Mouse (Mus musculus): ENCODE results near the gene Mllt6. TPM values are rescaled to one million over a fixed set of nuclear protein-coding genes. Genes with fewer than 3 reads are reported as not detected.
A peak's percentile ranks its signal among the peaks of the same experiment; 100 is the strongest.

The Mllt6 gene
- polyA plus RNA-seq, 1 experiment from 2014 or later: 2.6 TPM

- no peaks in the 10 kb centered on the region for H3K27me3 ChIP-seq (ENCODE audit: low read depth, poor library complexity, severe bottlenecking)
- peaks cover 51% of the 10 kb centered on the region for H3K4me1 ChIP-seq
- H3K9me3 ChIP-seq (replicated peaks): no peaks in the 10 kb centered on the region
- H3K4me3 ChIP-seq: 0 out of 2 replicates have a peak overlapping the region, but pooled peaks have one; percentile 90
- DNase-seq (ENCODE audit: low spot score): no peak
- H3K27ac ChIP-seq (replicated peaks): no peak overlapping the region
- 93% methylated on average over 4 of the region's 4 CpGs for WGBS
- peaks cover 57% of the 10 kb centered on the region for H3K36me3 ChIP-seq
These were observed 31.2 kb downstream of the Mllt6 start for GRCm38 (mm10) chr11:97694435-97694834.

- no peak for DNase-seq (ENCODE audit: low spot score)
- Histone ChIP-seq H3K4me1 (peaks cover 53% of the 10 kb centered on the region), H3K27me3 (ENCODE audit: low read depth, poor library complexity, severe bottlenecking) (no peaks in the 10 kb centered on the region), H3K36me3 (peaks cover 52% of the 10 kb centered on the region), H3K9me3 (replicated peaks) (no peaks in the 10 kb centered on the region), H3K4me3 (peak overlapping the region; percentile 90), H3K27ac (replicated peaks) (peak overlapping the region; percentile 53; the same call in 1 of the 2 replicates)
- WGBS: 66% methylated on average over 17 of the region's 17 CpGs
These were observed 31.9 kb downstream of the Mllt6 start for GRCm38 (mm10) chr11:97694921-97695711.

- Histone ChIP-seq H3K4me1 (peaks cover 58% of the 10 kb centered on the region), H3K9me3 (replicated peaks) (no peaks in the 10 kb centered on the region), H3K4me3 (peak overlapping the region; percentile 90), H3K27ac (replicated peaks) (peak overlapping the region; percentile 53; the same call in 1 of the 2 replicates), H3K36me3 (peaks cover 45% of the 10 kb centered on the region), H3K27me3 (ENCODE audit: low read depth, poor library complexity, severe bottlenecking) (no peaks in the 10 kb centered on the region)
- DNase-seq (ENCODE audit: low spot score): no peak
- 31% methylated on average over 9 of the region's 9 CpGs for WGBS
These were observed 32.6 kb downstream of the Mllt6 start for GRCm38 (mm10) chr11:97695712-97696401.

- 0 out of 2 replicates have a peak, but pooled peaks cover 5% of the 10 kb centered on the region for H3K27me3 ChIP-seq (ENCODE audit: low read depth, poor library complexity, severe bottlenecking)
- no peaks in the 10 kb centered on the region for H3K9me3 ChIP-seq (replicated peaks)
- peaks cover 66% of the 10 kb centered on the region for H3K4me1 ChIP-seq
- peaks cover 36% of the 10 kb centered on the region for H3K36me3 ChIP-seq
- DNase-seq (ENCODE audit: low spot score): no peak
- H3K27ac ChIP-seq (replicated peaks): no peak overlapping the region
- H3K4me3 ChIP-seq: peak overlapping the region; percentile 90
- 77% methylated on average over 8 of the region's 8 CpGs for WGBS
These were observed 33.5 kb downstream of the Mllt6 start for GRCm38 (mm10) chr11:97696669-97697068.

- 66% methylated on average over 11 of the region's 11 CpGs for WGBS
These were observed 34.1 kb downstream of the Mllt6 start for GRCm38 (mm10) chr11:97697199-97697890.

GRCm38 (mm10) chr11:97697891-97698529, 34.8 kb downstream of the Mllt6 start:
- Histone ChIP-seq H3K27me3 (ENCODE audit: low read depth, poor library complexity, severe bottlenecking) (0 out of 2 replicates have a peak, but pooled peaks cover 7% of the 10 kb centered on the region), H3K4me1 (peaks cover 72% of the 10 kb centered on the region), H3K27ac (replicated peaks) (peak overlapping the region; percentile 99), H3K36me3 (peaks cover 23% of the 10 kb centered on the region), H3K4me3 (peak overlapping the region; percentile 90), H3K9me3 (replicated peaks) (no peaks in the 10 kb centered on the region)
- 3% methylated on average over 14 of the region's 14 CpGs for WGBS
- peak; percentile 55 for DNase-seq (ENCODE audit: low spot score)

More at GRCm38 (mm10) chr11:97697199-97697890, 34.1 kb downstream of the Mllt6 start:
- 0 out of 2 replicates have a peak, but pooled peaks cover 7% of the 10 kb centered on the region for H3K27me3 ChIP-seq (ENCODE audit: low read depth, poor library complexity, severe bottlenecking)
- peaks cover 30% of the 10 kb centered on the region for H3K36me3 ChIP-seq
- peak overlapping the region; percentile 99 for H3K27ac ChIP-seq (replicated peaks)
- H3K9me3 ChIP-seq (replicated peaks): no peaks in the 10 kb centered on the region
- no peak for DNase-seq (ENCODE audit: low spot score)
- peak overlapping the region; percentile 90 for H3K4me3 ChIP-seq
- peaks cover 72% of the 10 kb centered on the region for H3K4me1 ChIP-seq

- Histone ChIP-seq H3K36me3 (peaks cover 15% of the 10 kb centered on the region; the same call in 1 of the 2 replicates), H3K4me1 (peaks cover 75% of the 10 kb centered on the region), H3K27me3 (ENCODE audit: low read depth, poor library complexity, severe bottlenecking) (0 out of 2 replicates have a peak, but pooled peaks cover 7% of the 10 kb centered on the region), H3K9me3 (replicated peaks) (no peaks in the 10 kb centered on the region), H3K4me3 (peak overlapping the region; percentile 90), H3K27ac (replicated peaks) (peak overlapping the region; percentile 99)
- WGBS: under 1% methylated on average over 61 of the region's 63 CpGs
- DNase-seq (ENCODE audit: low spot score): peak; percentile 88
These were observed 35.8 kb downstream of the Mllt6 start for GRCm38 (mm10) chr11:97698741-97699611.

- Histone ChIP-seq H3K27ac (replicated peaks) (peak overlapping the region; percentile 99), H3K36me3 (peaks cover 15% of the 10 kb centered on the region; the same call in 1 of the 2 replicates), H3K4me3 (peak overlapping the region; percentile 90), H3K9me3 (replicated peaks) (no peaks in the 10 kb centered on the region), H3K27me3 (ENCODE audit: low read depth, poor library complexity, severe bottlenecking) (0 out of 2 replicates have a peak, but pooled peaks cover 7% of the 10 kb centered on the region), H3K4me1 (peaks cover 75% of the 10 kb centered on the region)
- WGBS: 0% methylated on average over 5 of the region's 9 CpGs
- peak; percentile 94 for DNase-seq (ENCODE audit: low spot score)
These were observed 36.4 kb downstream of the Mllt6 start for GRCm38 (mm10) chr11:97699626-97700002.

GRCm38 (mm10) chr11:97700003-97700745, 37.0 kb downstream of the Mllt6 start, which contains the start of gene Pcgf2:
Pcgf2 (minus strand) TSS chr11:97700497.
- Histone ChIP-seq H3K4me3 (peak within 1 kb of the TSS; percentile 90), H3K4me1 (peaks cover 72% of the 10 kb centered on the region), H3K9me3 (replicated peaks) (no peaks in the 10 kb centered on the region), H3K27me3 (ENCODE audit: low read depth, poor library complexity, severe bottlenecking) (0 out of 2 replicates have a peak, but pooled peaks cover 7% of the 10 kb centered on the region), H3K27ac (replicated peaks) (peak within 1 kb of the TSS; percentile 99), H3K36me3 (peaks cover 14% of the 10 kb centered on the region; the same call in 1 of the 2 replicates)
- WGBS: under 1% methylated on average over 85 of the region's 85 CpGs
- DNase-seq (ENCODE audit: low spot score): peak; percentile 82

- peaks cover 16% of the 10 kb centered on the region for H3K36me3 ChIP-seq
- no peaks in the 10 kb centered on the region for H3K9me3 ChIP-seq (replicated peaks)
- H3K4me1 ChIP-seq: peaks cover 64% of the 10 kb centered on the region
- H3K27me3 ChIP-seq (ENCODE audit: low read depth, poor library complexity, severe bottlenecking): 0 out of 2 replicates have a peak, but pooled peaks cover 7% of the 10 kb centered on the region
- peak overlapping the region; percentile 99 for H3K27ac ChIP-seq (replicated peaks)
- WGBS: 20% methylated on average over 30 of the region's 30 CpGs
- peak overlapping the region; percentile 90 for H3K4me3 ChIP-seq
- DNase-seq (ENCODE audit: low spot score): peak; percentile 58
These were observed 37.7 kb downstream of the Mllt6 start for GRCm38 (mm10) chr11:97700746-97701580.

Measured in midbrain, embryonic 10.5 days (tissue).